Mouse (Mus musculus): ENCODE results near the gene Adgrv1. TPM values are rescaled to one million over a fixed set of nuclear protein-coding genes. Genes with fewer than 3 reads are reported as not detected.

Gene Adgrv1
- polyA plus RNA-seq, 1 experiment: 11.3 TPM

GRCm38 (mm10) chr13:81264465-81264864, 368.5 kb downstream of the Adgrv1 start:
- no peak overlapping the region for H3K27ac ChIP-seq (ENCODE audit: insufficient read depth, low read length)
- H3K4me3 ChIP-seq (ENCODE audit: low read depth, low read length): no peak overlapping the region
- no peaks in the 10 kb centered on the region for H3K4me1 ChIP-seq (ENCODE audit: control insufficient read depth, insufficient read depth, low read length)
- H3K9ac ChIP-seq (ENCODE audit: low read depth, poor library complexity, severe bottlenecking): no peak overlapping the region
- no peaks in the 10 kb centered on the region for H3K27me3 ChIP-seq (ENCODE audit: control insufficient read depth, insufficient read depth, low read length, poor library complexity, severe bottlenecking)
- no peaks in the 10 kb centered on the region for H3K9me3 ChIP-seq (replicated peaks; ENCODE audit: control insufficient read depth, insufficient read depth, low read length, poor library complexity, severe bottlenecking)
- TF ChIP-seq EP300 (IDR thresholded peaks at IDR 0.05; ENCODE audit: insufficient read depth, low read depth, low read length) (no peak), POLR2A (IDR thresholded peaks at IDR 0.05; ENCODE audit: insufficient read depth, low read length) (no peak), CTCF (IDR thresholded peaks at IDR 0.05; ENCODE audit: low read depth, low read length) (no peak)
- no peaks in the 10 kb centered on the region for H3K36me3 ChIP-seq (ENCODE audit: control insufficient read depth, insufficient read depth, low read length, poor library complexity, severe bottlenecking)

DNA sequence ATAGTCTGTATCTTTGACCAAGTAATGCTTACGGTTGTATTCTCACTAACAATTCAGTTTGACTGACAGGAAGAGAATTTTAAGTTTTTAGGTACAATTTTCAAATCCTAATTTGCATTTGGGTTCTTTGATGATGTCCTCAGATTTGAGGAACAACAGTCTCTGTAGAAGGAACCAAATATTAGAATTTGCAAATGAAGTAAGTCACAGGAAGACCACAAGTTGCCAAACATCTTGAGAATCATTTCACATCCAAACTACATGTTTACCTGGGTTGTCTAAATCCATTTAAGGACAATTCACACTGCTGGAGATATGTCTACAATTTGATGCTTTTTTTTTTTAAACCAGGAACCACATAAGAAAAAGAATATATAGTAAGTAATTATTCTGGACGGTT, 391.8 kb downstream of the Adgrv1 start:
- no peak for TF ChIP-seq CTCF (IDR thresholded peaks at IDR 0.05; ENCODE audit: low read depth, low read length)
- no peak for TF ChIP-seq POLR2A (IDR thresholded peaks at IDR 0.05; ENCODE audit: insufficient read depth, low read length)
- TF ChIP-seq EP300 (IDR thresholded peaks at IDR 0.05; ENCODE audit: insufficient read depth, low read depth, low read length): no peak
- no peaks in the 10 kb centered on the region for H3K27me3 ChIP-seq (ENCODE audit: control insufficient read depth, insufficient read depth, low read length, poor library complexity, severe bottlenecking)

GRCm38 (mm10) chr13:81239836-81240235, 393.1 kb downstream of the Adgrv1 start:
- no peak overlapping the region for H3K27ac ChIP-seq (ENCODE audit: insufficient read depth, low read length)
- no peaks in the 10 kb centered on the region for H3K27me3 ChIP-seq (ENCODE audit: control insufficient read depth, insufficient read depth, low read length, poor library complexity, severe bottlenecking)
- TF ChIP-seq CTCF (IDR thresholded peaks at IDR 0.05; ENCODE audit: low read depth, low read length) (no peak), POLR2A (IDR thresholded peaks at IDR 0.05; ENCODE audit: insufficient read depth, low read length) (no peak), EP300 (IDR thresholded peaks at IDR 0.05; ENCODE audit: insufficient read depth, low read depth, low read length) (no peak)
- H3K9ac ChIP-seq (ENCODE audit: low read depth, poor library complexity, severe bottlenecking): no peak overlapping the region
- H3K4me1 ChIP-seq (ENCODE audit: control insufficient read depth, insufficient read depth, low read length): peaks cover 2% of the 10 kb centered on the region
- no peaks in the 10 kb centered on the region for H3K9me3 ChIP-seq (replicated peaks; ENCODE audit: control insufficient read depth, insufficient read depth, low read length, poor library complexity, severe bottlenecking)
- H3K36me3 ChIP-seq (ENCODE audit: control insufficient read depth, insufficient read depth, low read length, poor library complexity, severe bottlenecking): no peaks in the 10 kb centered on the region
- no peak overlapping the region for H3K4me3 ChIP-seq (ENCODE audit: low read depth, low read length)

More for the DNA sequence above, 391.8 kb downstream of the Adgrv1 start:
- no peak overlapping the region for H3K4me3 ChIP-seq (ENCODE audit: low read depth, low read length)
- no peak overlapping the region for H3K27ac ChIP-seq (ENCODE audit: insufficient read depth, low read length)
- no peaks in the 10 kb centered on the region for H3K36me3 ChIP-seq (ENCODE audit: control insufficient read depth, insufficient read depth, low read length, poor library complexity, severe bottlenecking)
- H3K9ac ChIP-seq (ENCODE audit: low read depth, poor library complexity, severe bottlenecking): no peak overlapping the region
- H3K4me1 ChIP-seq (ENCODE audit: control insufficient read depth, insufficient read depth, low read length): peaks cover 2% of the 10 kb centered on the region
- no peaks in the 10 kb centered on the region for H3K9me3 ChIP-seq (replicated peaks; ENCODE audit: control insufficient read depth, insufficient read depth, low read length, poor library complexity, severe bottlenecking)

DNA sequence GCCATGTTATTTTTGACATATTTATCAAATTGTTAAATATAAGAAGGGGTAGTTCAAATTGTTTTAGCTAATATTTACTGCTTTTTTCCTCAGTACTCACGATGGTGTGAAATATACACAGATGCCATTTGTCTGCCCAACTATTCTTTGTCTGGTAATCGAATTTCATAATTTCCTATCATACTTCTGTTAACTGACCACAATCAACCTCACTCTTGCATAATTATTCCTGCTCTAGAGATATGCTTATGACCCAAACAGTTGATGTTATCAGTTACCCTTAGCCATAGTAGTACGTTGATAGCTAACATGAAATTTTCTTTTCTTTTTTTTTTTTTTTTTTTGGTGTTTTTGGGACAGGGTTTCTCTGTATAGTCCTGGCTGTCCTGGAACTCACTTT, 393.5 kb downstream of the Adgrv1 start:
- no peak overlapping the region for H3K9ac ChIP-seq (ENCODE audit: low read depth, poor library complexity, severe bottlenecking)
- no peaks in the 10 kb centered on the region for H3K9me3 ChIP-seq (replicated peaks; ENCODE audit: control insufficient read depth, insufficient read depth, low read length, poor library complexity, severe bottlenecking)
- H3K27me3 ChIP-seq (ENCODE audit: control insufficient read depth, insufficient read depth, low read length, poor library complexity, severe bottlenecking): no peaks in the 10 kb centered on the region
- no peak for TF ChIP-seq POLR2A (IDR thresholded peaks at IDR 0.05; ENCODE audit: insufficient read depth, low read length)
- no peak for TF ChIP-seq CTCF (IDR thresholded peaks at IDR 0.05; ENCODE audit: low read depth, low read length)
- no peak for TF ChIP-seq EP300 (IDR thresholded peaks at IDR 0.05; ENCODE audit: insufficient read depth, low read depth, low read length)
- H3K4me3 ChIP-seq (ENCODE audit: low read depth, low read length): no peak overlapping the region
- no peaks in the 10 kb centered on the region for H3K36me3 ChIP-seq (ENCODE audit: control insufficient read depth, insufficient read depth, low read length, poor library complexity, severe bottlenecking)
- H3K4me1 ChIP-seq (ENCODE audit: control insufficient read depth, insufficient read depth, low read length): peaks cover 2% of the 10 kb centered on the region
- H3K27ac ChIP-seq (ENCODE audit: insufficient read depth, low read length): no peak overlapping the region

GRCm38 (mm10) chr13:81238855-81239254, 394.1 kb downstream of the Adgrv1 start:
- Histone ChIP-seq H3K9me3 (replicated peaks; ENCODE audit: control insufficient read depth, insufficient read depth, low read length, poor library complexity, severe bottlenecking) (no peaks in the 10 kb centered on the region), H3K27me3 (ENCODE audit: control insufficient read depth, insufficient read depth, low read length, poor library complexity, severe bottlenecking) (no peaks in the 10 kb centered on the region), H3K9ac (ENCODE audit: low read depth, poor library complexity, severe bottlenecking) (no peak overlapping the region), H3K4me3 (ENCODE audit: low read depth, low read length) (no peak overlapping the region), H3K4me1 (ENCODE audit: control insufficient read depth, insufficient read depth, low read length) (peaks cover 2% of the 10 kb centered on the region), H3K27ac (ENCODE audit: insufficient read depth, low read length) (no peak overlapping the region), H3K36me3 (ENCODE audit: control insufficient read depth, insufficient read depth, low read length, poor library complexity, severe bottlenecking) (no peaks in the 10 kb centered on the region)
- no peak for TF ChIP-seq CTCF (IDR thresholded peaks at IDR 0.05; ENCODE audit: low read depth, low read length)
- TF ChIP-seq EP300 (IDR thresholded peaks at IDR 0.05; ENCODE audit: insufficient read depth, low read depth, low read length): no peak
- no peak for TF ChIP-seq POLR2A (IDR thresholded peaks at IDR 0.05; ENCODE audit: insufficient read depth, low read length)

- Histone ChIP-seq H3K4me1 (ENCODE audit: control insufficient read depth, insufficient read depth, low read length) (peaks cover 2% of the 10 kb centered on the region), H3K27ac (ENCODE audit: insufficient read depth, low read length) (no peak overlapping the region), H3K9me3 (replicated peaks; ENCODE audit: control insufficient read depth, insufficient read depth, low read length, poor library complexity, severe bottlenecking) (no peaks in the 10 kb centered on the region), H3K9ac (ENCODE audit: low read depth, poor library complexity, severe bottlenecking) (no peak overlapping the region), H3K36me3 (ENCODE audit: control insufficient read depth, insufficient read depth, low read length, poor library complexity, severe bottlenecking) (no peaks in the 10 kb centered on the region), H3K4me3 (ENCODE audit: low read depth, low read length) (no peak overlapping the region), H3K27me3 (ENCODE audit: control insufficient read depth, insufficient read depth, low read length, poor library complexity, severe bottlenecking) (no peaks in the 10 kb centered on the region)
- TF ChIP-seq EP300 (IDR thresholded peaks at IDR 0.05; ENCODE audit: insufficient read depth, low read depth, low read length) (no peak), CTCF (IDR thresholded peaks at IDR 0.05; ENCODE audit: low read depth, low read length) (no peak), POLR2A (IDR thresholded peaks at IDR 0.05; ENCODE audit: insufficient read depth, low read length) (no peak)
Observed at GRCm38 (mm10) chr13:81237947-81238346, 395.0 kb downstream of the Adgrv1 start.

Measured in ES-Bruce4 (cell line).